Mouse (Mus musculus): ENCODE results near the gene Paqr8.

GRCm38 (mm10) chr1:20912115-20912514, 21.7 kb downstream of the Paqr8 start:
- TF ChIP-seq JUND (IDR thresholded peaks at IDR 0.05; ENCODE audit: low read depth, low read length) (no peak), MAX (IDR thresholded peaks at IDR 0.05; ENCODE audit: low read length) (no peak), KAT2A (conservative IDR thresholded peaks at IDR 0.05; ENCODE audit: low read depth, low read length) (no peak), TCF12 (IDR thresholded peaks at IDR 0.05; ENCODE audit: low read depth, low read length) (no peak), CTCF (IDR thresholded peaks at IDR 0.05 in 2 of 3, conservative IDR thresholded peaks at IDR 0.05 in 1 of 3; ENCODE audit: control insufficient read depth in 1 of 3, insufficient read depth in 1 of 3, low read depth in 2 of 3, low read length in 3 of 3, poor library complexity in 1 of 3, severe bottlenecking in 1 of 3) (no peak), USF1 (IDR thresholded peaks at IDR 0.05; ENCODE audit: low read depth, low read length) (no peak)
